Mouse (Mus musculus): ENCODE data around the gene Rap1a. TPM values are rescaled to one million over a fixed set of nuclear protein-coding genes. Genes with fewer than 3 reads are reported as not detected.
A peak's percentile ranks its signal among the peaks of the same experiment; 100 is the strongest.

The Rap1a gene
- polyA plus RNA-seq, 1 experiment = 111 TPM

- peaks cover 4% of the 10 kb centered on the region; the same call in 1 of the 2 replicates for H3K4me1 ChIP-seq (ENCODE audit: control insufficient read depth, insufficient read depth, insufficient read length, low read length)
- no peak overlapping the region for H3K27ac ChIP-seq (replicated peaks; ENCODE audit: low read depth, low read length)
- peak overlapping the region; percentile 97 for H3K4me3 ChIP-seq (ENCODE audit: insufficient read depth, low read depth, low read length)
Observed at GRCm38 (mm10) chr3:105686394-105687323, 114.5 kb downstream of the Rap1a start.

- no peak overlapping the region for H3K27ac ChIP-seq (replicated peaks; ENCODE audit: low read depth, low read length)
- H3K4me3 ChIP-seq (ENCODE audit: insufficient read depth, low read depth, low read length) = no peak overlapping the region
- no peaks in the 10 kb centered on the region for H3K4me1 ChIP-seq (ENCODE audit: control insufficient read depth, insufficient read depth, insufficient read length, low read length)
Observed at GRCm38 (mm10) chr3:105680346-105680745, 120.8 kb downstream of the Rap1a start.

Other genes with a start within 250 kb of the Rap1a start
- 2.7 and 5.4 TPM in 2 replicates for gene Ddx20, start 113.8 kb downstream of the Rap1a start, polyA plus RNA-seq (2012; ENCODE audit: insufficient read depth, insufficient read length, missing spikeins)
- gene Inka2, start 96.7 kb downstream of the Rap1a start, polyA plus RNA-seq (2012; ENCODE audit: insufficient read depth, insufficient read length, missing spikeins) = 1.3 and 3.7 TPM in 2 replicates
- gene Adora3, start 69.5 kb upstream of the Rap1a start, polyA plus RNA-seq (2012; ENCODE audit: insufficient read depth, insufficient read length, missing spikeins) = not detected in 2 replicates
- gene Tmigd3, start 69.6 kb upstream of the Rap1a start, polyA plus RNA-seq (2012; ENCODE audit: insufficient read depth, insufficient read length, missing spikeins) = not detected in 2 replicates
- 2.4 and 4.1 TPM in 2 replicates for gene I830077J02Rik, start 131.3 kb upstream of the Rap1a start, polyA plus RNA-seq (2012; ENCODE audit: insufficient read depth, insufficient read length, missing spikeins)
- gene Wdr77, start 158.0 kb upstream of the Rap1a start, polyA plus RNA-seq (2012; ENCODE audit: insufficient read depth, insufficient read length, missing spikeins) = 21.2 and 22.0 TPM in 2 replicates
- gene Atp5f1, start 158.8 kb upstream of the Rap1a start, polyA plus RNA-seq (2012; ENCODE audit: insufficient read depth, insufficient read length, missing spikeins) = 1,766 and 2,018 TPM in 2 replicates
- gene Ovgp1, start 172.4 kb upstream of the Rap1a start, polyA plus RNA-seq (2012; ENCODE audit: insufficient read depth, insufficient read length, missing spikeins) = 0.67 TPM in 1 of 2 replicates, not detected in the other
- not detected in 2 replicates for gene Pifo, start 213.3 kb upstream of the Rap1a start, polyA plus RNA-seq (2012; ENCODE audit: insufficient read depth, insufficient read length, missing spikeins)
- not detected in 2 replicates for gene Chil5, start 231.5 kb upstream of the Rap1a start, polyA plus RNA-seq (2012; ENCODE audit: insufficient read depth, insufficient read length, missing spikeins)